Mouse (Mus musculus): ENCODE data around the gene Mlh3. TPM values are rescaled to one million over a fixed set of nuclear protein-coding genes. Genes with fewer than 3 reads are reported as not detected.

Gene Mlh3
- polyA plus RNA-seq, 2 experiments = 8.6 to 12.3 TPM

GRCm38 (mm10) chr12:85264940-85265339, 5.5 kb downstream of the Mlh3 start:
- no peaks in the 10 kb centered on the region for H3K36me3 ChIP-seq (ENCODE audit: control insufficient read depth, insufficient read depth, low read length)
- no peaks in the 10 kb centered on the region for H3K27me3 ChIP-seq (ENCODE audit: control insufficient read depth, insufficient read depth, low read length)
- H3K4me1 ChIP-seq (ENCODE audit: control insufficient read depth, insufficient read depth, low read length) = peaks cover 30% of the 10 kb centered on the region
- ATAC-seq (ENCODE audit: low FRiP score, low read depth) (peak; percentile 80), DNase-seq (ENCODE audit: low spot score) (peak; percentile 89)
- H3K9me3 ChIP-seq (ENCODE audit: control insufficient read depth, low read length) = no peaks in the 10 kb centered on the region
- H3K9ac ChIP-seq (ENCODE audit: low read depth, low read length, severe bottlenecking) = no peak overlapping the region
- no peak overlapping the region for H3K4me3 ChIP-seq (replicated peaks; ENCODE audit: low read length)
- peak overlapping the region; percentile 67 for H3K27ac ChIP-seq (replicated peaks; ENCODE audit: low read depth, low read length)
- no peak for TF ChIP-seq POLR2A (IDR thresholded peaks at IDR 0.05; ENCODE audit: borderline replicate concordance, extremely low read depth, insufficient read depth, insufficient read length)
- WGBS = 19% methylated on average over 7 of the region's 7 CpGs
- no peak overlapping the region for H3K4me2 ChIP-seq (replicated peaks; ENCODE audit: low read depth, low read length, severe bottlenecking)

- DNase-seq (ENCODE audit: low spot score) (peak; percentile 43), ATAC-seq (ENCODE audit: low FRiP score, low read depth) (peak; percentile 66; the same call in 1 of the 2 replicates)
- Histone ChIP-seq H3K4me2 (replicated peaks; ENCODE audit: low read depth, low read length, severe bottlenecking) (no peak overlapping the region), H3K9me3 (ENCODE audit: control insufficient read depth, low read length) (no peaks in the 10 kb centered on the region), H3K4me1 (ENCODE audit: control insufficient read depth, insufficient read depth, low read length) (peaks cover 29% of the 10 kb centered on the region), H3K27ac (replicated peaks; ENCODE audit: low read depth, low read length) (peak overlapping the region; percentile 69), H3K36me3 (ENCODE audit: control insufficient read depth, insufficient read depth, low read length) (no peaks in the 10 kb centered on the region), H3K27me3 (ENCODE audit: control insufficient read depth, insufficient read depth, low read length) (no peaks in the 10 kb centered on the region), H3K9ac (ENCODE audit: low read depth, low read length, severe bottlenecking) (no peak overlapping the region), H3K4me3 (replicated peaks; ENCODE audit: low read length) (no peak overlapping the region)
- WGBS = 48% methylated on average over 8 of the region's 8 CpGs
- no peak for TF ChIP-seq POLR2A (IDR thresholded peaks at IDR 0.05; ENCODE audit: borderline replicate concordance, extremely low read depth, insufficient read depth, insufficient read length)
Measured at GRCm38 (mm10) chr12:85264531-85264930, 5.9 kb downstream of the Mlh3 start.

GRCm38 (mm10) chr12:85263190-85263589, 7.2 kb downstream of the Mlh3 start:
- ATAC-seq (ENCODE audit: low FRiP score, low read depth) = no peak
- H3K4me2 ChIP-seq (replicated peaks; ENCODE audit: low read depth, low read length, severe bottlenecking) = 0 out of 2 replicates have a peak overlapping the region, but pooled peaks have one; percentile 8
- 58% methylated on average over 5 of the region's 5 CpGs for WGBS

GRCm38 (mm10) chr12:85262489-85262888, 7.9 kb downstream of the Mlh3 start:
- Histone ChIP-seq H3K9me3 (ENCODE audit: control insufficient read depth, low read length) (no peaks in the 10 kb centered on the region), H3K27ac (replicated peaks; ENCODE audit: low read depth, low read length) (peak overlapping the region; percentile 71), H3K4me3 (replicated peaks; ENCODE audit: low read length) (no peak overlapping the region), H3K27me3 (ENCODE audit: control insufficient read depth, insufficient read depth, low read length) (no peaks in the 10 kb centered on the region), H3K4me1 (ENCODE audit: control insufficient read depth, insufficient read depth, low read length) (peaks cover 29% of the 10 kb centered on the region), H3K36me3 (ENCODE audit: control insufficient read depth, insufficient read depth, low read length) (peaks cover 5% of the 10 kb centered on the region; the same call in 1 of the 2 replicates), H3K9ac (ENCODE audit: low read depth, low read length, severe bottlenecking) (no peak overlapping the region), H3K4me2 (replicated peaks; ENCODE audit: low read depth, low read length, severe bottlenecking) (no peak overlapping the region)
- peak; percentile 91 for ATAC-seq (ENCODE audit: low FRiP score, low read depth)
- no peak for TF ChIP-seq POLR2A (IDR thresholded peaks at IDR 0.05; ENCODE audit: borderline replicate concordance, extremely low read depth, insufficient read depth, insufficient read length)
- peak; percentile 86 for DNase-seq (ENCODE audit: low spot score)
- WGBS = 16% methylated on average over 10 of the region's 10 CpGs

More at GRCm38 (mm10) chr12:85263190-85263589, 7.2 kb downstream of the Mlh3 start:
- no peak for DNase-seq (ENCODE audit: low spot score)
- H3K27me3 ChIP-seq (ENCODE audit: control insufficient read depth, insufficient read depth, low read length) = no peaks in the 10 kb centered on the region
- H3K36me3 ChIP-seq (ENCODE audit: control insufficient read depth, insufficient read depth, low read length) = peaks cover 5% of the 10 kb centered on the region; the same call in 1 of the 2 replicates
- peak overlapping the region; percentile 71 for H3K27ac ChIP-seq (replicated peaks; ENCODE audit: low read depth, low read length)
- H3K9me3 ChIP-seq (ENCODE audit: control insufficient read depth, low read length) = no peaks in the 10 kb centered on the region
- peaks cover 29% of the 10 kb centered on the region for H3K4me1 ChIP-seq (ENCODE audit: control insufficient read depth, insufficient read depth, low read length)
- H3K9ac ChIP-seq (ENCODE audit: low read depth, low read length, severe bottlenecking) = no peak overlapping the region
- no peak overlapping the region for H3K4me3 ChIP-seq (replicated peaks; ENCODE audit: low read length)
- TF ChIP-seq POLR2A (IDR thresholded peaks at IDR 0.05; ENCODE audit: borderline replicate concordance, extremely low read depth, insufficient read depth, insufficient read length) = no peak

- H3K27ac ChIP-seq (replicated peaks; ENCODE audit: low read depth, low read length) = no peak overlapping the region
Measured at GRCm38 (mm10) chr12:85257008-85257639, 13.3 kb downstream of the Mlh3 start.

More at GRCm38 (mm10) chr12:85257008-85257639, 13.3 kb downstream of the Mlh3 start:
- peaks cover 5% of the 10 kb centered on the region; the same call in 1 of the 2 replicates for H3K36me3 ChIP-seq (ENCODE audit: control insufficient read depth, insufficient read depth, low read length)
- TF ChIP-seq POLR2A (IDR thresholded peaks at IDR 0.05; ENCODE audit: borderline replicate concordance, extremely low read depth, insufficient read depth, insufficient read length) = no peak
- H3K9ac ChIP-seq (ENCODE audit: low read depth, low read length, severe bottlenecking) = no peak overlapping the region
- H3K9me3 ChIP-seq (ENCODE audit: control insufficient read depth, low read length) = no peaks in the 10 kb centered on the region
- no peaks in the 10 kb centered on the region for H3K4me1 ChIP-seq (ENCODE audit: control insufficient read depth, insufficient read depth, low read length)
- no peak overlapping the region for H3K4me3 ChIP-seq (replicated peaks; ENCODE audit: low read length)
- H3K4me2 ChIP-seq (replicated peaks; ENCODE audit: low read depth, low read length, severe bottlenecking) = no peak overlapping the region
- DNase-seq (ENCODE audit: low spot score) = no peak
- no peaks in the 10 kb centered on the region for H3K27me3 ChIP-seq (ENCODE audit: control insufficient read depth, insufficient read depth, low read length)
- ATAC-seq (ENCODE audit: low FRiP score, low read depth) = no peak
- 80% methylated on average over 7 of the region's 7 CpGs for WGBS
